Mouse (Mus musculus): ENCODE measurements around the gene Ovol1. TPM values are rescaled to one million over a fixed set of nuclear protein-coding genes. Genes with fewer than 3 reads are reported as not detected.

Ovol1 gene
- polyA plus RNA-seq, 1 experiment from 2014 or later: 12.3 TPM

DNA sequence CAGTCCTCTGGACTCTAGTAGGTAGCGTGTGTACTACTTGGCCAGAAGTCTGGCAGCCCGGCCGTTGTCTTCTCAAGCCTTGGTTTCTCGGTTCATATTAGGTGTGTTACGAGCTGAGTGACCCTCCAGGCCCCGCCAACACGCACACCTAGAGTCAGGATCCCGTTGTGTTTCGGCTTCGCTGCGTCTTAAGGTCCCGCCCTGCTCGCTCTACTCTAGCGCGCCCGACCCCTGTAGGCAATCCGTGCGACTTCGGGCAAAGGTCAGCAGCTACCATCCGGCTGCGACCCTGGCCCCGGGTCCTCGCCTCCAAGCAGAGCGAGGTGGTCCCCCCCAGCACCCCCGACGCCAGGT, 6.7 kb upstream of the Ovol1 start:
- Histone ChIP-seq H3K4me2 (ENCODE audit: low read length) (peak overlapping the region; percentile 97), H3K4me3 (replicated peaks; ENCODE audit: low read depth, low read length) (peak overlapping the region; percentile 67), H3K9me3 (replicated peaks; ENCODE audit: low read length) (no peaks in the 10 kb centered on the region), H3K4me1 (replicated peaks; ENCODE audit: insufficient read depth, low read length) (peaks cover 17% of the 10 kb centered on the region; the same call in 1 of the 2 replicates), H3K27ac (peak overlapping the region; percentile 85), H3K27me3 (ENCODE audit: insufficient read depth, low read length) (no peaks in the 10 kb centered on the region), H3K9ac (ENCODE audit: low read depth, low read length) (peak overlapping the region; percentile 73; the same call in 1 of the 2 replicates), H3K36me3 (ENCODE audit: insufficient read depth, low read length) (0 out of 2 replicates have a peak, but pooled peaks cover 8% of the 10 kb centered on the region)
- WGBS: 3% methylated on average over 26 of the region's 26 CpGs
- ATAC-seq (replicated peaks; ENCODE audit: low FRiP score, low read depth): peak; percentile 42; the same call in 1 of the 2 replicates
- no peak for TF ChIP-seq CTCF (IDR thresholded peaks at IDR 0.05; ENCODE audit: low read depth)
- no peak for DNase-seq (ENCODE audit: low spot score)

DNA sequence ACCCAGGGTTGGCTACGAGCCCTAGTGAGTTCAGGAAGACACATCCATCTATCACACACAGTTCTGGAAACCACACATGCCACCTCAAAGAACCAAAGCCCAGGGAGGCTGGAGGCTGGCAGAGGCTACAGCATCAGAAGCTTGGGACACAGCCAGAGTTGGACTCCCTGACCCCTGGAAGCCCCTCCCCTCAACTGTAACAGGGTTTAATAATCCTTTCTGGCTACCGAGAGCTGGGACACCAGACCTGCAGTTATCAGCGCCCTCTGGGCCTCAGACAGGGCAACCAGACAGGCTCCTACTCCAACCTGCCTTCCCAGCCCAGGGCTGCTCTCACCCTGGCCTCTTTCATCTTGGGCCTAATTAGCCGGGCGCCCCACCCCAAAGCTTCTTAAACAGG, 5.9 kb upstream of the Ovol1 start:
- 0 out of 2 replicates have a peak, but pooled peaks cover 8% of the 10 kb centered on the region for H3K36me3 ChIP-seq (ENCODE audit: insufficient read depth, low read length)
- no peaks in the 10 kb centered on the region for H3K27me3 ChIP-seq (ENCODE audit: insufficient read depth, low read length)
- ATAC-seq (replicated peaks; ENCODE audit: low FRiP score, low read depth): no peak
- H3K4me3 ChIP-seq (replicated peaks; ENCODE audit: low read depth, low read length): no peak overlapping the region
- no peaks in the 10 kb centered on the region for H3K9me3 ChIP-seq (replicated peaks; ENCODE audit: low read length)
- H3K9ac ChIP-seq (ENCODE audit: low read depth, low read length): no peak overlapping the region
- peaks cover 17% of the 10 kb centered on the region; the same call in 1 of the 2 replicates for H3K4me1 ChIP-seq (replicated peaks; ENCODE audit: insufficient read depth, low read length)
- H3K4me2 ChIP-seq (ENCODE audit: low read length): peak overlapping the region; percentile 97
- H3K27ac ChIP-seq: peak overlapping the region; percentile 85; the same call in 1 of the 2 replicates
- 61% methylated on average over 5 of the region's 5 CpGs for WGBS
- no peak for DNase-seq (ENCODE audit: low spot score)
- no peak for TF ChIP-seq CTCF (IDR thresholded peaks at IDR 0.05; ENCODE audit: low read depth)

DNA sequence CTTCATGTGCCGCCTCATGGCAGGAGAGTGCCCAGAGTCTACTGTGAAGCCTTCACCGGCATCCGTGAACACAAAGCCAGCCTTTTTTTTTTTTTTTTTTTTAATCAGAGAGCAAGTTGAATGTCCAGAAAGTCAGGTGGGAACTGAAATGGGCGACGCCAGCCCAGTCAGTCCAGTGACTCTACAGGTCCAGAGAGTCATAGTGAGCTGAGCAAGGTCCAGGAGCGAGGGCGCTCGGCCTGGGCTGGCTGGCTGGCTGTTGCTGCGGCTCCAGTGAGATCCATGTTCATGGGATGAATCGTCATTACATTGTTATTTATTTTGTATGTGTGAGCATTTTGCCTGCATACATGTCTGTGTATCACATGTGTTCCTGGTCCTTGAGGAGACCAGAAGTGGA, 2.3 kb upstream of the Ovol1 start:
- 0 out of 2 replicates have a peak overlapping the region, but pooled peaks have one; percentile 95 for H3K27ac ChIP-seq
- peaks cover 14% of the 10 kb centered on the region for H3K4me1 ChIP-seq (replicated peaks; ENCODE audit: insufficient read depth, low read length)
- H3K4me2 ChIP-seq (ENCODE audit: low read length): no peak overlapping the region
- 84% methylated on average over 10 of the region's 10 CpGs for WGBS
- no peak overlapping the region for H3K4me3 ChIP-seq (replicated peaks; ENCODE audit: low read depth, low read length)
- no peaks in the 10 kb centered on the region for H3K36me3 ChIP-seq (ENCODE audit: insufficient read depth, low read length)
- no peak overlapping the region for H3K9ac ChIP-seq (ENCODE audit: low read depth, low read length)
- no peak for ATAC-seq (replicated peaks; ENCODE audit: low FRiP score, low read depth)
- H3K27me3 ChIP-seq (ENCODE audit: insufficient read depth, low read length): peaks cover 4% of the 10 kb centered on the region; the same call in 1 of the 2 replicates
- H3K9me3 ChIP-seq (replicated peaks; ENCODE audit: low read length): no peaks in the 10 kb centered on the region
- TF ChIP-seq CTCF (IDR thresholded peaks at IDR 0.05; ENCODE audit: low read depth): no peak
- DNase-seq (ENCODE audit: low spot score): no peak

DNA sequence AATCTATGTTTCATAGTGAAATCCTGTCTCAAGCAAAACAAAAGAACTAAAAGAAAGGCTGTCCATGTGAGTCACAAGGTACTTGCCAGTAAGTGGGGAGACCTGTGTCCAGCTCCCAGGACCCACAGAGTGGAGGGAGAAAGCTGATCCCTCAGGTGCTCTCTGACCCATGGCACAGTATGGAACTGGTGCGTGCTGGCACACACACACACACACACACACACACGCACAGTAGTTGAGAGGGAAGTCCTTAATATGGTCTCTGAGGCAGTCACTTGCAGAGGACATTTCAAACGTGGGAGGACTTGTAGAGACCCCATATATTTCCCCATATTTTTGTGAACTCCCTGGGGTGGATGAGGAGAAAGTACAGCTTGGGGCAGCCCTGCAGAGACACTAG, 1.4 kb upstream of the Ovol1 start:
- Histone ChIP-seq H3K27me3 (ENCODE audit: insufficient read depth, low read length) (peaks cover 4% of the 10 kb centered on the region; the same call in 1 of the 2 replicates), H3K9ac (ENCODE audit: low read depth, low read length) (no peak overlapping the region), H3K27ac (peak overlapping the region; percentile 95), H3K36me3 (ENCODE audit: insufficient read depth, low read length) (no peaks in the 10 kb centered on the region), H3K4me3 (replicated peaks; ENCODE audit: low read depth, low read length) (no peak overlapping the region), H3K4me2 (ENCODE audit: low read length) (peak overlapping the region; percentile 61), H3K9me3 (replicated peaks; ENCODE audit: low read length) (no peaks in the 10 kb centered on the region), H3K4me1 (replicated peaks; ENCODE audit: insufficient read depth, low read length) (peaks cover 14% of the 10 kb centered on the region)
- no peak for DNase-seq (ENCODE audit: low spot score)
- no peak; the same call in 1 of the 2 replicates for ATAC-seq (replicated peaks; ENCODE audit: low FRiP score, low read depth)
- TF ChIP-seq CTCF (IDR thresholded peaks at IDR 0.05; ENCODE audit: low read depth): no peak
- WGBS: 20% methylated on average over 3 of the region's 3 CpGs

DNA sequence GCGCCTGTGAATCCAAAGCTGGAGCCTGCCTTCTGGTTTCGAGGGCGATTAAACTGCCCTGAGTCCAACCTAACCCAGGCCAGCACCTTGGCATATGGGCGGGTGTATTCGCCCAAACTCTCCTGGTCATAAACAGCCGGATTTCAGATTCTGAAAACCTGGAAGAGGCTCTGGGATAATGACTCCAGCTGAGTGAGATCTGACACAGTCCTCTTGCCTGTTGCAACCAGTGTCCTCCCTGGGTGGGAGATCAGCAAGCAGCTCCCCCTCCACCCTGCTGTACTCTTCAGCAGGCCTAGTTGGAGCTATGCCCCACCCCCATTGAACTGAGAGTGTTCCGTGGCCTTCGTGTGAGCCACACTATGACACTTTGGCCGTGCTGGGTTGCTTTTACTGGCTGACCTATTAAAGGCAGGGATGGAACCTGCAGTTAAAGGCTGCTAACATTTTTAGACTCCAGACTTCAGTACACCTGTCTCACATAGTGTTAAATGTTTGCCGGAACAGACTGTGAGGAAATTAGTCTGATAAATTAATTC, 875 bp upstream of the Ovol1 start:
- H3K4me3 ChIP-seq (replicated peaks; ENCODE audit: low read depth, low read length): peak overlapping the region; percentile 46
- 11% methylated on average over 10 of the region's 10 CpGs for WGBS
- no peaks in the 10 kb centered on the region for H3K36me3 ChIP-seq (ENCODE audit: insufficient read depth, low read length)
- peaks cover 10% of the 10 kb centered on the region for H3K4me1 ChIP-seq (replicated peaks; ENCODE audit: insufficient read depth, low read length)
- peaks cover 4% of the 10 kb centered on the region; the same call in 1 of the 2 replicates for H3K27me3 ChIP-seq (ENCODE audit: insufficient read depth, low read length)
- peak overlapping the region; percentile 95 for H3K27ac ChIP-seq
- peak overlapping the region; percentile 61 for H3K4me2 ChIP-seq (ENCODE audit: low read length)
- no peak for DNase-seq (ENCODE audit: low spot score)
- TF ChIP-seq CTCF (IDR thresholded peaks at IDR 0.05; ENCODE audit: low read depth): no peak
- ATAC-seq (replicated peaks; ENCODE audit: low FRiP score, low read depth): peak; percentile 40; the same call in 1 of the 2 replicates
- peak overlapping the region; percentile 59 for H3K9ac ChIP-seq (ENCODE audit: low read depth, low read length)
- no peaks in the 10 kb centered on the region for H3K9me3 ChIP-seq (replicated peaks; ENCODE audit: low read length)

DNA sequence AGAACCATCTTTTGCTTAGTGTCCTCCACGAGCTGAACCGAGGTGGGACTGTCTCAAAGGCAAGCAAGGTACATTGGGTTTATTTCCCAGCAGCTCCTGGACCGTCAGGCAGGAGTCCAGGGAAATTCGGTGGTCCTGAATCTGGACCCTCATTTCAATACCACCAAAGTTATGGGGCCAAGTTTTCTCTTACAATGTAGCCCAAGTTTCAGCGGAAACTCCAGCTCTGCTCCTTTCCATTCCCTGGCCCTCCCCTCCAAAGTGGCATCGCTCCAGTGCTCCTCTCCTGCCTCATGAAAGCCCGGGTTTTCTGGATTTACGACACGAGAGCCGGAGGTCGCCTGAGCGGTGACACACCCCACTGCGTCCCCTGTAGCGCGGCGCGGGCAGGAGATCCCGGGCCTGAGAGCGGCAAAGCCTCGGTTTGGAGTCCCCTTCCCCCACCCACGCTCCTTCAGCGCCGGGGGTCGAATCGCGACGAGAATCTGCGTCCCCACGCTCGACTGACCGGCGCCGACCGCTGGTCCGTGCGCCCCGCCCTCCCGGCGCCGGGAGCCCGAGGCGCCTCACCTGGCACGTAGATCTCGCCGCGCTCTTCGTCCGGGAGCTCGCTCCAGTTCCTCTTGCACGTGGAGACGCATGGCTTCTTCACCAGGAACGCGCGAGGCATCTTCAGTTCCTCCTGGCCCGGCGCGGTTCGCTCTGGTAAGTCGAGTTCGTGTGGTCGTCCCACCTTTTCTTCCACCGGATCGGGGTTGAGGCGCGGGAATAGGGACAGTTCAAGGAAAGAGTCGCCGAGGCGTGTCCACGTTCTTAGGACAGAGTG, 602 bp downstream of the Ovol1 start:
- ATAC-seq (replicated peaks; ENCODE audit: low FRiP score, low read depth) (peak; percentile 20; the same call in 1 of the 2 replicates), DNase-seq (ENCODE audit: low spot score) (peak; percentile 74)
- Histone ChIP-seq H3K27ac (peak overlapping the region; percentile 95), H3K4me1 (replicated peaks; ENCODE audit: insufficient read depth, low read length) (peaks cover 7% of the 10 kb centered on the region), H3K9me3 (replicated peaks; ENCODE audit: low read length) (no peaks in the 10 kb centered on the region), H3K27me3 (ENCODE audit: insufficient read depth, low read length) (peaks cover 4% of the 10 kb centered on the region; the same call in 1 of the 2 replicates), H3K9ac (ENCODE audit: low read depth, low read length) (peak overlapping the region; percentile 59), H3K4me3 (replicated peaks; ENCODE audit: low read depth, low read length) (peak overlapping the region; percentile 46), H3K36me3 (ENCODE audit: insufficient read depth, low read length) (no peaks in the 10 kb centered on the region), H3K4me2 (ENCODE audit: low read length) (peak overlapping the region; percentile 61)
- WGBS: under 1% methylated on average over 69 of the region's 69 CpGs
- no peak for TF ChIP-seq CTCF (IDR thresholded peaks at IDR 0.05; ENCODE audit: low read depth)
